In genomic region chr10:41500941-41501340, GRCm38 (mm10) we compare ENCODE assay signal across 9 mouse cellular contexts. TPM values are rescaled to one million over a fixed set of nuclear protein-coding genes. Genes with fewer than 3 reads are reported as not detected.
DNase-seq lines count a peak whose midpoint lies in the region; ATAC-seq and TF ChIP-seq lines count a peak whose summit lies in the region.
"Had no signal": no experiment of that assay in that cellular context is flagged by ENCODE, and none has a peak within 500 bp of the region (broad histone marks: within the 10 kb centered on the region; RNA-seq: fewer than 3 reads in every experiment).

No protein-coding gene starts in this region.

- H3K4me1 ChIP-seq in embryonic facial prominence, embryonic 14.5 days (ENCODE audit: control insufficient read depth, insufficient read depth, low read length) = no peaks in the 10 kb centered on the region
- H3K4me1 ChIP-seq in embryonic facial prominence, embryonic 10.5 days = no peaks in the 10 kb centered on the region
- no peaks in the 10 kb centered on the region for H3K4me1 ChIP-seq in liver, postnatal 0 days (ENCODE audit: insufficient read depth)

- no peaks in the 10 kb centered on the region for H3K36me3 ChIP-seq in embryonic facial prominence, embryonic 14.5 days (ENCODE audit: control insufficient read depth, insufficient read depth, low read length)
- no peaks in the 10 kb centered on the region for H3K36me3 ChIP-seq in embryonic facial prominence, embryonic 10.5 days (replicated peaks)
- no peaks in the 10 kb centered on the region for H3K36me3 ChIP-seq in liver, postnatal 0 days (replicated peaks; ENCODE audit: insufficient read depth, low read length)

- DNase-seq in embryonic facial prominence, embryonic 14.5 days (ENCODE audit: low spot score) = peak; percentile 51
- no peak for DNase-seq in embryonic facial prominence, embryonic 10.5 days (ENCODE audit: low spot score)
- peak; percentile 41 for DNase-seq in left cerebral cortex, adult 11 months (ENCODE audit: low spot score)
- no peak for DNase-seq in left cerebral cortex, adult 18-20 months (ENCODE audit: low spot score in 2 of 2)
- peak; percentile 44 for DNase-seq in adrenal gland, postnatal 10 days
- DNase-seq in kidney, adult 8-10 months = peak; percentile 79 to 86
- no peak for DNase-seq in liver, postnatal 0 days
- DNase-seq: thymus, adult 2 months had no signal

- H3K4me3 ChIP-seq in embryonic facial prominence, embryonic 14.5 days (ENCODE audit: low read depth, low read length) = no peak overlapping the region
- H3K4me3 ChIP-seq in embryonic facial prominence, embryonic 10.5 days = no peak overlapping the region
- no peak overlapping the region for H3K4me3 ChIP-seq in liver, postnatal 0 days (ENCODE audit: low read depth, low read length)

- ATAC-seq in embryonic facial prominence, embryonic 14.5 days (ENCODE audit: low read depth) = no peak; the same call in 1 of the 2 replicates
- no peak for ATAC-seq in monocyte, adult 5-6 weeks (replicated peaks; ENCODE audit: insufficient number of reproducible peaks, low FRiP score, low TSS enrichment, poor library complexity, severe bottlenecking)
- ATAC-seq in liver, postnatal 0 days = no peak

- TF ChIP-seq CTCF in liver, postnatal 0 days (IDR thresholded peaks at IDR 0.05; ENCODE audit: low read depth) = no peak

- TF ChIP-seq EP300 in liver, postnatal 0 days (IDR thresholded peaks at IDR 0.05; ENCODE audit: low read depth) = no peak

- no peak overlapping the region for H3K27ac ChIP-seq in embryonic facial prominence, embryonic 14.5 days (replicated peaks; ENCODE audit: low read depth, low read length)
- H3K27ac ChIP-seq in embryonic facial prominence, embryonic 10.5 days (replicated peaks) = no peak overlapping the region
- H3K27ac ChIP-seq in liver, postnatal 0 days (ENCODE audit: low read depth) = no peak overlapping the region

- WGBS in embryonic facial prominence, embryonic 14.5 days = 57% methylated on average over 4 of the region's 4 CpGs
- WGBS in embryonic facial prominence, embryonic 10.5 days = 72% methylated on average over 4 of the region's 4 CpGs
- 53% methylated on average over 4 of the region's 4 CpGs for WGBS in liver, postnatal 0 days (ENCODE audit: insufficient replicate concordance)

- H3K9ac ChIP-seq in embryonic facial prominence, embryonic 14.5 days (ENCODE audit: low read depth, low read length) = no peak overlapping the region
- H3K9ac ChIP-seq in liver, postnatal 0 days (replicated peaks) = no peak overlapping the region

- H3K9me3 ChIP-seq in embryonic facial prominence, embryonic 14.5 days (ENCODE audit: control insufficient read depth, low read length) = no peaks in the 10 kb centered on the region
- H3K9me3 ChIP-seq in embryonic facial prominence, embryonic 10.5 days = no peaks in the 10 kb centered on the region
- H3K9me3 ChIP-seq in liver, postnatal 0 days (ENCODE audit: low read length) = no peaks in the 10 kb centered on the region

- H3K27me3 ChIP-seq in embryonic facial prominence, embryonic 14.5 days (replicated peaks; ENCODE audit: control insufficient read depth, insufficient read depth, low read length) = no peaks in the 10 kb centered on the region
- no peaks in the 10 kb centered on the region for H3K27me3 ChIP-seq in embryonic facial prominence, embryonic 10.5 days (replicated peaks; ENCODE audit: low read depth, poor library complexity, severe bottlenecking)
- H3K27me3 ChIP-seq in liver, postnatal 0 days (ENCODE audit: insufficient read depth, low read length) = no peaks in the 10 kb centered on the region

- H3K4me2 ChIP-seq in embryonic facial prominence, embryonic 14.5 days (ENCODE audit: low read depth, low read length) = no peak overlapping the region
- no peak overlapping the region for H3K4me2 ChIP-seq in liver, postnatal 0 days (ENCODE audit: low read depth, low read length)

RNA-seq across cellular contexts. Expression of gene Ppil6, which starts 10.7 kb away (rescaled TPM):
- 1.6 and 2.0 TPM in 2 replicates for polyA plus RNA-seq in embryonic facial prominence, embryonic 14.5 days (2014; fragmentation: Nextera tagmentation; extraction: Ambion mirVana)
- polyA plus RNA-seq in embryonic facial prominence, embryonic 10.5 days (2016; fragmentation: Nextera tagmentation; extraction: Ambion mirVana) = 0.80 and 0.93 TPM in 2 replicates
- total RNA-seq in left cerebral cortex, adult 18-20 months (2021) = 1 to 10 TPM; 4.4 to 5.7 TPM
- 1 to 10 TPM in 1 of 2 experiments, under 1 TPM in 1; 0.33 to 1.1 TPM for total RNA-seq in adrenal gland, postnatal 10 days (2021)
- 0.58 TPM in 1 of 3 replicates, not detected in the others for total RNA-seq in monocyte, adult 5-6 weeks (2017)
- polyA plus RNA-seq in liver, postnatal 0 days (2015; fragmentation: Nextera tagmentation; extraction: Ambion mirVana) = 0.22 and 0.25 TPM in 2 replicates

RNA-seq across cellular contexts. Expression of gene Smpd2, which starts 10.8 kb away (rescaled TPM):
- polyA plus RNA-seq in embryonic facial prominence, embryonic 14.5 days (2014; fragmentation: Nextera tagmentation; extraction: Ambion mirVana) = 36.0 and 43.9 TPM in 2 replicates
- 61.2 and 65.7 TPM in 2 replicates for polyA plus RNA-seq in embryonic facial prominence, embryonic 10.5 days (2016; fragmentation: Nextera tagmentation; extraction: Ambion mirVana)
- total RNA-seq in left cerebral cortex, adult 18-20 months (2021) = 10 to 100 TPM; 15.0 to 16.9 TPM
- total RNA-seq in adrenal gland, postnatal 10 days (2021) = 10 to 100 TPM; 23.6 to 29.0 TPM
- 15.5 to 32.5 TPM (median 20.3 TPM) in 3 replicates for total RNA-seq in monocyte, adult 5-6 weeks (2017)
- polyA plus RNA-seq in liver, postnatal 0 days (2015; fragmentation: Nextera tagmentation; extraction: Ambion mirVana) = 17.9 and 19.7 TPM in 2 replicates

RNA-seq across cellular contexts. Expression of gene Cd164, which starts 18.3 kb away (rescaled TPM):
- 230 and 234 TPM in 2 replicates for polyA plus RNA-seq in embryonic facial prominence, embryonic 14.5 days (2014; fragmentation: Nextera tagmentation; extraction: Ambion mirVana)
- 138 and 143 TPM in 2 replicates for polyA plus RNA-seq in embryonic facial prominence, embryonic 10.5 days (2016; fragmentation: Nextera tagmentation; extraction: Ambion mirVana)
- 10 to 100 TPM; 61.0 to 68.7 TPM for total RNA-seq in left cerebral cortex, adult 18-20 months (2021)
- total RNA-seq in adrenal gland, postnatal 10 days (2021) = 100 to 1,000 TPM; 181 to 183 TPM
- total RNA-seq in monocyte, adult 5-6 weeks (2017) = 84.4 to 180 TPM (median 92.3 TPM) in 3 replicates
- 77.8 and 93.3 TPM in 2 replicates for polyA plus RNA-seq in liver, postnatal 0 days (2015; fragmentation: Nextera tagmentation; extraction: Ambion mirVana)

RNA-seq across cellular contexts. Expression of gene Mical1, which starts 24.8 kb away (rescaled TPM):
- 26.4 and 31.4 TPM in 2 replicates for polyA plus RNA-seq in embryonic facial prominence, embryonic 14.5 days (2014; fragmentation: Nextera tagmentation; extraction: Ambion mirVana)
- polyA plus RNA-seq in embryonic facial prominence, embryonic 10.5 days (2016; fragmentation: Nextera tagmentation; extraction: Ambion mirVana) = 44.5 and 48.0 TPM in 2 replicates
- 10 to 100 TPM; 25.1 to 25.5 TPM for total RNA-seq in left cerebral cortex, adult 18-20 months (2021)
- 10 to 100 TPM; 15.2 to 19.0 TPM for total RNA-seq in adrenal gland, postnatal 10 days (2021)
- total RNA-seq in monocyte, adult 5-6 weeks (2017) = 112 to 198 TPM (median 125 TPM) in 3 replicates
- polyA plus RNA-seq in liver, postnatal 0 days (2015; fragmentation: Nextera tagmentation; extraction: Ambion mirVana) = 4.3 TPM in 2 replicates

RNA-seq across cellular contexts. Expression of gene Zbtb24, which starts 50.8 kb away (rescaled TPM):
- 15.4 and 16.6 TPM in 2 replicates for polyA plus RNA-seq in embryonic facial prominence, embryonic 14.5 days (2014; fragmentation: Nextera tagmentation; extraction: Ambion mirVana)
- polyA plus RNA-seq in embryonic facial prominence, embryonic 10.5 days (2016; fragmentation: Nextera tagmentation; extraction: Ambion mirVana) = 18.1 and 18.5 TPM in 2 replicates
- 10 to 100 TPM; 19.1 to 19.8 TPM for total RNA-seq in left cerebral cortex, adult 18-20 months (2021)
- total RNA-seq in adrenal gland, postnatal 10 days (2021) = 10 to 100 TPM; 15.5 to 18.9 TPM
- total RNA-seq in monocyte, adult 5-6 weeks (2017) = 36.0 to 44.2 TPM (median 40.6 TPM) in 3 replicates
- polyA plus RNA-seq in liver, postnatal 0 days (2015; fragmentation: Nextera tagmentation; extraction: Ambion mirVana) = 3.9 and 4.7 TPM in 2 replicates

Comparison
In these comparisons a context has a peak if more than half of its experiments do, and no peak if none do; other contexts are left out.
1. DNase-seq: peak in embryonic facial prominence, embryonic 14.5 days (single experiment), left cerebral cortex, adult 11 months (single experiment), adrenal gland, postnatal 10 days (single experiment) and kidney, adult 8-10 months (2 of 2); none in embryonic facial prominence, embryonic 10.5 days (single experiment), left cerebral cortex, adult 18-20 months (0 of 2) and liver, postnatal 0 days (single experiment).